Mouse (Mus musculus) right cerebral cortex, adult 18-20 months (tissue): ENCODE data around the gene Tax1bp1.

Experiments
- DNase-seq: peaks from one replicate; pipeline ENCODE4 v3.0.0; 2022; ENCODE audit warnings: mixed read lengths

Tax1bp1 gene

GRCm38 (mm10) chr6:52707815-52708214 lies 5.7 kb upstream of the Tax1bp1 start:
- DNase-seq: no peak

GRCm38 (mm10) chr6:52712563-52712962 lies 966 bp upstream of the Tax1bp1 start:
- DNase-seq: no peak

- DNase-seq: peak; percentile 77
Observed at GRCm38 (mm10) chr6:52713897-52714509, 474 bp downstream of the Tax1bp1 start.

GRCm38 (mm10) chr6:52717493-52718192 lies 4.1 kb downstream of the Tax1bp1 start:
- no peak for DNase-seq

GRCm38 (mm10) chr6:52724805-52725439 lies 11.4 kb downstream of the Tax1bp1 start:
- peak; percentile 61 for DNase-seq

- DNase-seq: no peak
Observed at GRCm38 (mm10) chr6:52730338-52730737, 16.8 kb downstream of the Tax1bp1 start.

GRCm38 (mm10) chr6:52734630-52735029 lies 21.1 kb downstream of the Tax1bp1 start:
- DNase-seq: no peak

GRCm38 (mm10) chr6:52752832-52753231 lies 39.3 kb downstream of the Tax1bp1 start:
- DNase-seq: no peak

GRCm38 (mm10) chr6:52765206-52765605 lies 51.7 kb downstream of the Tax1bp1 start:
- no peak for DNase-seq

GRCm38 (mm10) chr6:52770789-52771188 lies 57.3 kb downstream of the Tax1bp1 start:
- no peak for DNase-seq

GRCm38 (mm10) chr6:52773132-52773531 lies 59.6 kb downstream of the Tax1bp1 start:
- DNase-seq: no peak

- DNase-seq: peak; percentile 38
Observed at GRCm38 (mm10) chr6:52775350-52775749, 61.8 kb downstream of the Tax1bp1 start.

- DNase-seq: no peak
Observed at GRCm38 (mm10) chr6:52775956-52776355, 62.4 kb downstream of the Tax1bp1 start.

GRCm38 (mm10) chr6:52777034-52777433 lies 63.5 kb downstream of the Tax1bp1 start:
- DNase-seq: no peak

GRCm38 (mm10) chr6:52778523-52778922 lies 65.0 kb downstream of the Tax1bp1 start:
- DNase-seq: no peak

- no peak for DNase-seq
Observed at GRCm38 (mm10) chr6:52779546-52779945, 66.0 kb downstream of the Tax1bp1 start.

- DNase-seq: no peak
Observed at GRCm38 (mm10) chr6:52790316-52790715, 76.8 kb downstream of the Tax1bp1 start.

GRCm38 (mm10) chr6:52790781-52791180 lies 77.3 kb downstream of the Tax1bp1 start:
- no peak for DNase-seq

GRCm38 (mm10) chr6:52792455-52792854 lies 78.9 kb downstream of the Tax1bp1 start:
- DNase-seq: no peak

- DNase-seq: no peak
Observed at GRCm38 (mm10) chr6:52795029-52795841, 81.7 kb downstream of the Tax1bp1 start.

- DNase-seq: peak; percentile 29
Observed at GRCm38 (mm10) chr6:52796035-52796598, 82.6 kb downstream of the Tax1bp1 start.

GRCm38 (mm10) chr6:52796691-52797090 lies 83.2 kb downstream of the Tax1bp1 start:
- no peak for DNase-seq

- DNase-seq: no peak
Observed at GRCm38 (mm10) chr6:52797252-52797800, 83.8 kb downstream of the Tax1bp1 start.
